ENCODE assay signal across 8 mouse cellular contexts in the genomic region with DNA sequence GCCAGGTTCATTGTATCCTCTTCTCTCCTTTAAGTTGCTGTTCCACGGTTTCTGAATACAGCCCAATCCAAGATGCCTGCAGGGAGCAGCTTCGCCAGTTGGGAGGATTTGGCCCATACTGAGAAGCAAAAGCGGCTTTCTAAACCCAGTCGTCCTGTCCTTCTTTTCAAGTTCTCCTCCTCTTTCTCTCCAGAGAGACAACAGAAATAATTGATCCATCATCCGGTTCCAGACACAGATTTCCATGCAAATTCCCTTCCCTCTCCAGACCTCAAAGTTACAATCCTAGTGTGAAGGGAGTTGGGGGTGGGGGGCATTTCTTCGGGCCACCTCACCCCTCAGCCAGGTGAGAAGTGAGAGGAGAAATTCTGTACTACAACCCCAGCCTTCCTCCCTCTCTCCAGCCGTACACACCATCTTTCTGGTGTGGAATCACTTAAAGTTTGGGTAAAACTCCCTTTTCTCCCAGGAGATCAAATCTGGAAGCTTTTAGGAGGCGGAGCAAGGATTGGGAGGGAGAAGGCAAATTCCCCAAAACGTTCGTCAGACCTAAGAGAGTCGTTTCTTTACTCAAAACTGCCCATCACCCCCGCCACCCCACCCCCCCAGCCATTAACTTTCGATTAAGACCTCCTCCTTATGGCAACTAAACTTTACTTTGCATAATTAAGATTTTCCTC. TPM values are rescaled to one million over a fixed set of nuclear protein-coding genes. Genes with fewer than 3 reads are reported as not detected.
A peak's percentile ranks its signal among the peaks of the same experiment; 100 is the strongest.
DNase-seq lines count a peak whose midpoint lies in the region; ATAC-seq and TF ChIP-seq lines count a peak whose summit lies in the region.
"Had no signal": no experiment of that assay in that cellular context is flagged by ENCODE, and none has a peak within 500 bp of the region (broad histone marks: within the 10 kb centered on the region; RNA-seq: fewer than 3 reads in every experiment).

No protein-coding gene starts in this region.

- TF ChIP-seq POLR2A in CH12.LX (IDR thresholded peaks at IDR 0.05; ENCODE audit: low read depth, low read length) = no peak
- no peak for TF ChIP-seq POLR2A in heart, adult 2 months (IDR thresholded peaks at IDR 0.05; ENCODE audit: insufficient read depth, low read depth, low read length)
- no peak for TF ChIP-seq POLR2A in small intestine, adult 2 months (IDR thresholded peaks at IDR 0.05; ENCODE audit: low read depth, low read length)

- TF ChIP-seq CTCF in CH12.LX (conservative IDR thresholded peaks at IDR 0.05 in 1 of 2, IDR thresholded peaks at IDR 0.05 in 1 of 2; ENCODE audit: low read depth in 2 of 2, low read length in 2 of 2) = no peak
- no peak for TF ChIP-seq CTCF in heart, adult 2 months (IDR thresholded peaks at IDR 0.05)
- no peak for TF ChIP-seq CTCF in small intestine, adult 2 months (IDR thresholded peaks at IDR 0.05; ENCODE audit: extremely low read depth, insufficient read length, insufficient replicate concordance, low read depth, low read length)

- in situ Hi-C loops in CH12.LX (cut with MboI; ENCODE audit: low pct_ligation_motif_present, low pct_unique_long_range_greater_than_20kb, low sequenced_read_pairs) = no loop called here

- 0 out of 4 replicates have a peak, but pooled peaks cover 0 to 2% of the 10 kb centered on the region in 2 experiments for H3K4me1 ChIP-seq in CH12.LX (ENCODE audit: control insufficient read depth in 1 of 2, insufficient read depth in 2 of 2)
- H3K4me1 ChIP-seq in heart, adult 2 months (ENCODE audit: control insufficient read depth, insufficient read depth, low read length) = peaks cover 2% of the 10 kb centered on the region; the same call in 1 of the 2 replicates
- H3K4me1 ChIP-seq in limb, embryonic 15.5 days = peaks cover 10% of the 10 kb centered on the region
- peaks cover 6% of the 10 kb centered on the region; the same call in 1 of the 2 replicates for H3K4me1 ChIP-seq in small intestine, adult 2 months (ENCODE audit: control insufficient read depth, insufficient read depth, insufficient read length, low read length)

- ATAC-seq in limb, embryonic 15.5 days (ENCODE audit: insufficient number of reproducible peaks, low FRiP score, low TSS enrichment, low read depth) = no peak

- 10% methylated on average over 13 of the region's 13 CpGs for WGBS in heart, adult 2 months
- 2% methylated on average over 13 of the region's 13 CpGs for WGBS in limb, embryonic 15.5 days
- 22% methylated on average over 13 of the region's 13 CpGs for WGBS in small intestine, adult 2 months

- peaks cover 17% of the 10 kb centered on the region for H3K27me3 ChIP-seq in CH12.LX (replicated peaks)
- peaks cover 8% of the 10 kb centered on the region; the same call in 1 of the 2 replicates for H3K27me3 ChIP-seq in heart, adult 2 months (ENCODE audit: control insufficient read depth, insufficient read depth, low read length)
- H3K27me3 ChIP-seq in limb, embryonic 15.5 days = no peaks in the 10 kb centered on the region
- H3K27me3 ChIP-seq in small intestine, adult 2 months (ENCODE audit: control insufficient read depth, insufficient read depth, low read length) = peaks cover 6% of the 10 kb centered on the region

- H3K4me3 ChIP-seq in CH12.LX (replicated peaks in 1 of 3; ENCODE audit: low read depth in 2 of 3, low read length in 2 of 3, poor library complexity in 1 of 3) = no peak overlapping the region
- peak overlapping the region; percentile 71 for H3K4me3 ChIP-seq in heart, adult 2 months
- H3K4me3 ChIP-seq in limb, embryonic 15.5 days = peak overlapping the region; percentile 84
- H3K4me3 ChIP-seq in small intestine, adult 2 months (ENCODE audit: low read depth, low read length) = peak overlapping the region; percentile 70
- H3K4me3 ChIP-seq: erythroblast, embryonic 14.5 days had no signal

- no peak for TF ChIP-seq RAD21 in CH12.LX (IDR thresholded peaks at IDR 0.05; ENCODE audit: low read depth, low read length)

- H3K4me2 ChIP-seq in CH12.LX (ENCODE audit: insufficient read depth, low read depth, poor library complexity, severe bottlenecking) = peak overlapping the region; percentile 81
- H3K4me2 ChIP-seq in limb, embryonic 15.5 days = peak overlapping the region; percentile 63

- TF ChIP-seq EP300 in CH12.LX (IDR thresholded peaks at IDR 0.05; ENCODE audit: low read length) = no peak
- TF ChIP-seq EP300 in heart, adult 2 months (IDR thresholded peaks at IDR 0.05; ENCODE audit: insufficient read depth, low read depth, low read length) = no peak

- H3K79me2 ChIP-seq in CH12.LX (replicated peaks; ENCODE audit: control insufficient read depth, extremely low read depth, insufficient read depth, poor library complexity, severe bottlenecking) = no peaks in the 10 kb centered on the region
- H3K79me2 ChIP-seq in heart, adult 2 months (replicated peaks; ENCODE audit: control insufficient read depth, insufficient read depth, low read length) = no peaks in the 10 kb centered on the region

- intact Hi-C loops in heart, adult 2 months (cut with DNase I) = no loop called here

- H3K36me3 ChIP-seq in CH12.LX (replicated peaks in 1 of 2; ENCODE audit: control insufficient read depth in 1 of 2, insufficient read depth in 1 of 2, low read length in 1 of 2) = no peaks in the 10 kb centered on the region
- no peaks in the 10 kb centered on the region for H3K36me3 ChIP-seq in heart, adult 2 months (ENCODE audit: control insufficient read depth, insufficient read depth, low read length)
- no peaks in the 10 kb centered on the region for H3K36me3 ChIP-seq in limb, embryonic 15.5 days
- no peaks in the 10 kb centered on the region for H3K36me3 ChIP-seq in small intestine, adult 2 months (ENCODE audit: control insufficient read depth, insufficient read depth, low read length)

- no peak overlapping the region for H3K27ac ChIP-seq in CH12.LX (ENCODE audit: insufficient read depth, low read depth)
- peak overlapping the region; percentile 80 for H3K27ac ChIP-seq in heart, adult 2 months
- H3K27ac ChIP-seq in limb, embryonic 15.5 days = peak overlapping the region; percentile 99
- H3K27ac ChIP-seq in small intestine, adult 2 months (ENCODE audit: insufficient read depth, low read depth, low read length) = peak overlapping the region; percentile 31; the same call in 1 of the 2 replicates

- no peak overlapping the region for H3K9ac ChIP-seq in CH12.LX (ENCODE audit: insufficient read depth, low read depth)
- peak overlapping the region; percentile 39 for H3K9ac ChIP-seq in heart, adult 2 months (ENCODE audit: low read depth, low read length)
- H3K9ac ChIP-seq in limb, embryonic 15.5 days = peak overlapping the region; percentile 50

- DNase-seq in CH12.LX (ENCODE audit: extremely low read depth) = no peak
- DNase-seq in NIH3T3 (ENCODE audit: low read depth) = peak; percentile 95
- peak; percentile 29 to 35 for DNase-seq in heart, adult 2 months
- DNase-seq in thymus, postnatal 0 days (ENCODE audit: low spot score) = no peak
- DNase-seq in thymus, adult 18-20 months = no peak

- peaks cover 19% of the 10 kb centered on the region for H3K9me3 ChIP-seq in CH12.LX (replicated peaks; ENCODE audit: low read length)
- no peaks in the 10 kb centered on the region for H3K9me3 ChIP-seq in limb, embryonic 15.5 days

- dilution Hi-C loops in CH12.LX (cut with MboI; ENCODE audit: extremely low pct_ligation_motif_present, extremely low pct_unique_long_range_greater_than_20kb, low sequenced_read_pairs) = no loop called here

TF ChIP-seq in CH12.LX, 34 proteins besides CTCF, POLR2A, EP300 and RAD21:
- TF ChIP-seq POLR2AphosphoS2 (IDR thresholded peaks at IDR 0.05; ENCODE audit: low read depth, low read length) = no peak
- TF ChIP-seq TBP (conservative IDR thresholded peaks at IDR 0.05; ENCODE audit: low read depth, low read length) = no peak
- no peak for TF ChIP-seq IRF4 (IDR thresholded peaks at IDR 0.05; ENCODE audit: low read depth, low read length)
- TF ChIP-seq USF2 (conservative IDR thresholded peaks at IDR 0.05; ENCODE audit: low read depth, low read length) = no peak
- TF ChIP-seq BHLHE40 (IDR thresholded peaks at IDR 0.05; ENCODE audit: low read depth, low read length) = no peak

RNA-seq across cellular contexts. Expression of gene Fzd2, which starts 1.2 kb away (rescaled TPM):
- total RNA-seq in CH12.LX (2012; rRNA removed) (0.08 and 0.13 TPM in 2 replicates), CH12.LX (2014; rRNA removed) (0.23 and 0.35 TPM in 2 replicates)
- 0.15 and 0.20 TPM in 2 replicates for polyA plus RNA-seq in CH12.LX (2012; ENCODE audit: insufficient read length, low read depth)
- total RNA-seq in heart, adult 2 months (2021) = 1 to 10 TPM; 2.6 to 2.8 TPM
- 7.2 and 10.0 TPM in 2 replicates for polyA plus RNA-seq in heart, adult 2 months (2012; rRNA removed)
- 41.0 and 48.5 TPM in 2 replicates for polyA plus RNA-seq in limb, embryonic 15.5 days (2015; fragmentation: Nextera tagmentation; extraction: Ambion mirVana)
- 9.0 and 12.4 TPM in 2 replicates for polyA plus RNA-seq in small intestine, adult 2 months (2012; rRNA removed)
- polyA plus RNA-seq in thymus, postnatal 0 days (2015; fragmentation: Nextera tagmentation; extraction: Ambion mirVana) = 3.9 and 4.3 TPM in 2 replicates
- polyA plus RNA-seq: erythroblast, embryonic 14.5 days had no signal

RNA-seq across cellular contexts. Expression of gene Gm11627, which starts 23.7 kb away (rescaled TPM):
- total RNA-seq in CH12.LX (2012; rRNA removed) (0.42 TPM in 1 of 2 replicates, not detected in the other), CH12.LX (2014; rRNA removed) (0.46 and 0.63 TPM in 2 replicates)
- polyA plus RNA-seq in CH12.LX (2012; ENCODE audit: insufficient read length, low read depth) = 0.38 TPM in 1 of 2 replicates, not detected in the other
- total RNA-seq in heart, adult 2 months (2021) = 1 to 10 TPM; 1.2 to 1.5 TPM
- 4.0 and 4.9 TPM in 2 replicates for polyA plus RNA-seq in heart, adult 2 months (2012; rRNA removed)
- polyA plus RNA-seq in limb, embryonic 15.5 days (2015; fragmentation: Nextera tagmentation; extraction: Ambion mirVana) = 10.7 and 11.3 TPM in 2 replicates
- polyA plus RNA-seq in small intestine, adult 2 months (2012; rRNA removed) = 0.42 and 0.51 TPM in 2 replicates
- polyA plus RNA-seq in thymus, postnatal 0 days (2015; fragmentation: Nextera tagmentation; extraction: Ambion mirVana) = 0.52 and 1.2 TPM in 2 replicates
- polyA plus RNA-seq: erythroblast, embryonic 14.5 days had no signal

RNA-seq across cellular contexts. Expression of gene Gpatch8, which starts 46.8 kb away (rescaled TPM):
- total RNA-seq in CH12.LX (2012; rRNA removed) (15.4 and 16.6 TPM in 2 replicates), CH12.LX (2014; rRNA removed) (10.2 and 11.5 TPM in 2 replicates)
- 24.7 and 27.4 TPM in 2 replicates for polyA plus RNA-seq in CH12.LX (2012; ENCODE audit: insufficient read length, low read depth)
- total RNA-seq in heart, adult 2 months (2021) = 10 to 100 TPM; 14.8 to 18.0 TPM
- 11.7 and 16.8 TPM in 2 replicates for polyA plus RNA-seq in heart, adult 2 months (2012; rRNA removed)
- 46.2 and 56.5 TPM in 2 replicates for polyA plus RNA-seq in limb, embryonic 15.5 days (2015; fragmentation: Nextera tagmentation; extraction: Ambion mirVana)
- polyA plus RNA-seq in small intestine, adult 2 months (2012; rRNA removed) = 8.2 and 26.3 TPM in 2 replicates
- 32.4 and 41.0 TPM in 2 replicates for polyA plus RNA-seq in thymus, postnatal 0 days (2015; fragmentation: Nextera tagmentation; extraction: Ambion mirVana)

Comparison
In these comparisons a context has a peak if more than half of its experiments do, and no peak if none do; other contexts are left out.
1. DNase-seq: peak in NIH3T3 (single experiment) and heart, adult 2 months (2 of 2); none in CH12.LX (single experiment), thymus, postnatal 0 days (single experiment) and thymus, adult 18-20 months (0 of 2).
2. H3K4me3 ChIP-seq: peak in heart, adult 2 months (single experiment), limb, embryonic 15.5 days (single experiment) and small intestine, adult 2 months (single experiment); none in CH12.LX (0 of 3).